Mouse (Mus musculus) spleen, postnatal 14 days (tissue): ENCODE results near the gene Comtd1.
A peak's percentile ranks its signal among the peaks of the same experiment; 100 is the strongest.

Experiments
- DNase-seq, 2 experiments: peaks; one replicate each; pipeline ENCODE4 v3.0.0; 2021 to 2022; ENCODE audit warnings: low spot score in 2 of 2

The Comtd1 gene

DNA sequence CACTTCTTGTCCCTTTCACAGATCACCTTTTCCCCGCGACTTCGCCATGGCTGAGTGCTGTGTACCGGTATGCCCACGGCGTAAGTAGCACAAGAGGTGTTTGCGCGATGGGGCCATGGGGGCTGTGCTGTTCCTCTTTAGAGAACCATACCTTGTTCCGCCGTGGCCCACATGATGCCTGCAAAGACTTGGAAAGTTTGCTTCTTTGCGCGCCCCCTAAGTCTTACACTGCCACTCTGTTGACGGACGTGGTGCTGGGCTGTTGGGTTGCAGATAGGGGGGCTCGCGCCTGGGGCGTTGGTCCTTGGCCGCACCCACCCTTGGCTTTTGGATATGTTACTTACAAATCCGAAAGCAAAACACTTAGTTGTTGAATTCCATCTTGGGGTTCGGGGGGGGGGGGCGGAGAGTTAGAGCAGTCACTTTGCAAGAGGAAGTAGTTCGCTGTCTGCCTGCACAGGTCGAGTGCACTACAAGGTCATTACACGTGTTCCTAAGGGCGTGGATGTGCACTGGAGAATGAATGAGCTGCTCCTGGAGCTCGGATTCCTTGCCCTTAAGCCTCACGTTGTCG, 16.9 kb downstream of the Comtd1 start:
- no peak for DNase-seq

DNA sequence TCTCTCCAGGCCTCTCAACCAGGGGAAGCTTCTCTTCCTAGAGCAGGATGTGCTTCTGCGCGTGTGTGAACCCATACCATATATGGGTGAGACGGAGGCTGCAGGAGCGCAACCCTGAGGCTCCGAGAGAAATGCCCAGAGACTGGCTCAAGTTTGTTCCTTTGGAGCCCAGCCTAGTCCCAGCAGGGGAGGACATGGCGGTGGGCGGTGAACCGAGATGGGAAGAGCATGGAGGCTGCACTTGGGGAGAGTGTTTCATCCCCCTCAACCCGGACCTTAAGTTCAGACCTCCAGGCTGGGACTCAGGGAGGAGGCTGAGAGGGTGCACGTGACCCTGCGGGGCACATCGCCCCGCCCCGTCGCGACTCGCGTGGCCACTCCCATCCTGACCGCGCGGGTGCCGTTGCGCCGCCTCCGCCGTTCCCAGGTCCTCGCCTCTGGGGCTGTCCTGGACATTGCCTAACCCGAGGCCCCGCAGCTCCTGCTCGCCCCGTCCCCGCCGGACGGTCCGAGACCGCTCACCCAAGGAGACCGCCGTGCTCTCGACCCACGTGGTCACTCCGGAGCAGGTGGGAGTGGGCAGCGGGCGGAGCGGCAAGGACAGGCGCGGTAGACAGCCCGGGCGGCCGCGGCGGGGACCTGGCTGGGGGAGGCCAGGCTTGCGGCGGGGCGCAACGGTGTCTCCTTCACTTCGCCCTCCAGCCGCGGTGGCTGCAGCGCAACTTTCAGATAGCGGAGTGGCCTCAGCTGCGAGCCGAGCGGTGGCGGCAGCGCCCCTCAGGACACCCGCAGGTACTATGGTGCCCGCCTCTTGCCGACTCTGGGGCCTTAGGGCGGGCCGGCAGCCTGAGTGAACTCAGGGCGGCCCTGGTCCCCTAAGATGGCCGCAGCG, 17.7 kb downstream of the Comtd1 start:
- DNase-seq: peak; percentile 95 to 96

DNA sequence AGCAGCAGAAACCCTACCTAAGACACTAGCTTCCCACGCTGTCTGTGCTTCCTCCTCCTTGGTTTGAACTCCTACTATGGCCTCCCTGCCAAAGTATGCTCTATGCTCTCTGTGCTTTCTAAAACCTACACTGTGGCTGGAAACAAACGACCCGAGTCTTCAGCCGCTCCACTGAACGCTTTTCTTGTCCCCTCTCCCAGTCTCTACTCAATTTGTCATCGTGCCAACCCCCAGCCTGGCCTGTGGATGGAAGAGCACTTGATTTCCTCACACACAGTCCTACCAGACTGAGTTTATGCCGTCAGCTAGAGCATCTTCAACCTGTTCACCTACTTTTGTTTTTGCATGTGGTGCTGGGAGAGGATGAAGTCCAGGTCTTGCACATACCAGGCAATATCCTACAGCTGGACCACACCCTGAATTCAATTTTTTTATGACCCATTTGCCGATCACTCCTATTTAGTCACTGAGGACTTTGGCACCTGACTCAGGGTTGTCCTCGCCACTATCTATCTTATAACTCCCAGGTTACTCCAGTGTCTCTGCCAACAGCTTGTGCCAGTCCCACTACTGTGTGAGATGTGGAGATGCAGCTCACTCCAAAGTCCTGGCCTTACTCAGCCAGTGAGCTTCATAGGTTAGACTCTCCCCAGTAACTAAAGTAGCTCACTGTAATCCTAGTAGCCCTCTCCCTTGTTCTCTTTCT, 22.8 kb downstream of the Comtd1 start:
- no peak for DNase-seq

DNA sequence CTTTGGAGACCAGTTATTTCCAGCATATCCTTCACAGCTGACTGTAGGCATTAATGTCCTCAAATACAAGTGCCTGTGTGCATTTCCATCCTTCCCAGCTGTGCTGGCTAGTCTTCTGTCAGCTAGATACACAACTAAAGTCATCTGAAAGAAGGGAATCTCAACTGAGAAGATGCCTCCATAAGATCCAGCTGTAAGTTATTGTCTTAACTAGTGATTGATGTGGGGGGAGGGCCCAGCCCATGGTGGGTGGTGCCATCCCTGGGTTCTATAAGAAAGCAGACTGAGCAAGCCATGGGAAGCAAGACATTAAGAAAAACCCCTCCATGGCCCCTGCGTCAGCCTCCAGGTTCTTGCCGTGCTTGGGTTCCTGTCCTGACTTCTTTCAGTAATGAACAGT, 23.8 kb downstream of the Comtd1 start, which contains the start of gene Vdac2:
Gene Vdac2, plus strand, starts transcription at position 301 of the 400 bp plus-strand sequence.
- DNase-seq: no peak

DNA sequence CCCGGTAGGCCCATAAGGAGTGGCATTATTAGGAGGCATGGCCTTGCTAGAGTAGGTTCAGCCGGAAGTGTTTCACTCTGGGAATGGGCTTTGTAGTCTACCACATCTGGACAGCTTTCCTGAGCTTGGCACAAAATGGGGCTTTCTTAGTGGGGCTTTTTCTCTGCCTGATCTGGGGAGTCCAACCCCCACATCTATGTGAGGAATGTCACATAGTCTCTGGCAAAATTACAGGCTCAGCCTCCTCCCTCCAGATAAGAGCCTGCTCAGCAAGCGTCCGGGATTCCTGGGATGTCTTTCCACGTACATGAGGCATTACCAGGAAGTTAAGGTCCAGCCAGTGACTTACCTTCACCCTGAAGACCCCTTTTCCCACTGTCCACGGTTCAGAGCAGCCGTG, 24.9 kb downstream of the Comtd1 start:
- DNase-seq: no peak

DNA sequence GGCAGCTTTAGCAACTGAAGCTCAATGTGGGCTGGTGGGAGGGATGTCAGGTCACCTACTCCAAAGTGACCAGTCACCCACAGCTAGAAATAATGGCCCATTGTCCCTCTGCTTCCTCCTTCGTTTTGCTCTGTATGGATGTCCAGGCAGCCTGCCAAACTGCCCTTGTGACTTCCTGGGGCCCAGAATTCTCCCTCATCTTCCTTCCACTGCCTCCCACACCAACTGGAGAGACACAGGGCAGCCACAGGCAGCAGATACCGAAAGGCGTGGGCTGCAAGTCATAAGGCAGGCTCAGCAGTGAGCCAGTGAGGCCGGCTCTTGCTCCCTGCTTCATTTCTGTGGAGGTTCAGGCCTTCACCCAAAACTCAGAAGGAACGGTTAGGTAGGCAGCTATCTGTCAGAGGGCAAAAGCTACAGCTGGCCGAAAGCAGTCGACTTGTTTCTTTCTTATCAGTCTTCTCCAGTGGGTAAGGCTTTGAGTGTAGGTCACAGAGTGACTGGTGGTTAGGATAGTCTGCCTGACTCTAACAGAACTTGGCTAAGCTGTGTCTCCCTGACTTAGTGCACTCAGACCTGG, 25.9 kb downstream of the Comtd1 start:
- peak; percentile 20 to 26 for DNase-seq

DNA sequence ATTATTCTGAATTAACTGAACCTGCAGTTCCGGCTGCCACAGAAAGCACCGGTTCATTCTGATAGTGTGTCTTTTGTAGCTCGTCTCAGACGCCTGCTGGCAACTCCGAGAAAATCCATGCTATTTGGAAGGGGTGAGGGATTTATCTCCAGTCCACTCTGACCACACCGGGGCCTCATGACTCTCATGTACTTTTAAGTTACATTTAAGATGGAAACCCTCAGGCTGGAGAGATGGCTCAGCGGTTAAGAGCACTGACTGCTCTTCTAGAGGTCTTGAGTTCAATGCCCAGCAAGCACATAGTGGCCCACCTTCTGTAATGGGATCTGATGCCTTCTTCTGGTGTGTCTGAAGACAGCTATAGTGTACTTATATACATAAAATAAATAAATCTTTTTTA, 26.5 kb downstream of the Comtd1 start:
- no peak for DNase-seq

DNA sequence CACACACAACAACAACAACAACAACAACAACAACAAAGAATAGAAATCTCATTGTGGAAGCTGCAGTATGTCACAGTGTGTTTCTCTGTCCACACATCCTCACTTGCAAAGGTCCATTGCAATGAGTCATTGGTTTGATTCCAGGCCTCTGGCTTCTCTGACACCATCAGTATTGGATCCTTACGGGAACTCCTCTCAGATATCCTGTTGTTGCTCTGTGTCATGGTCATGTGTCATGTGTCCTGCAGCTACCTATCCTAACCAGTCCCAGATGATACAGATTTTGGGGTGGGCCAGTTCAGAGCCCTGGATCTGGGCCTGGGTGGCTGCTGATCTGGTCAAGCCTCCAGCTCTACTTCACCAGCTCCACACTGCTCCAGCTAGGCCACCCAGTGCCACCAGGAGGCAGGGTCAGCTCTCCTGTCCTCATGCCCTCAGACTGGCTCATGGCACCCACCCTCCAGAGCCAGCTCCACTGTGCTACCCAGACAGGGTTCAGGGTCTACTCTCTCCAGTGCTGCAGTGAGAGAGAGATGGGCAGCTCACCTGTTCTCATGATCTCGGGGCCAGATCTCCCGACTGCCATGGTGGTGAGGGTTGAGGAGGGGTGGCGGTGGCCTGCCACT, 27.8 kb downstream of the Comtd1 start:
- DNase-seq: no peak

DNA sequence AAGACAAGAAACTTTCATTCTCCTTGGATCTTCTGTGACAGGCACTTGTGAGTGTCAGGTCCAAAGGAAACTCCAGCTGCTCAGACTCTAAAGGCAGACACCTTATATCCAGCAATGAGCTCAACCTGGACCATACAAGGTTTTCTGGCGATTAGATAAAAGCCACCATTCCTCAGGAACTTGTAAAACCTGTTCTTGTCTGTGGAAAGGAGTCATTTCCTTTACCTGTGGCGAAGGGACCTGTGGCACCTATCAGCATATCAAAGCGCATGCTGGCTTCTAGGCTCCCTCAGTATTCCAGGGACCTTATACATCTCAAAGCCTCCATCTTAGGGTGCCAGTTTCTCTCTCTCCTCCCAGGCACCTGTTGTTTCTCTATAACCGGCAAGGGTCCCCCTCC, 31.3 kb downstream of the Comtd1 start:
- DNase-seq: no peak

DNA sequence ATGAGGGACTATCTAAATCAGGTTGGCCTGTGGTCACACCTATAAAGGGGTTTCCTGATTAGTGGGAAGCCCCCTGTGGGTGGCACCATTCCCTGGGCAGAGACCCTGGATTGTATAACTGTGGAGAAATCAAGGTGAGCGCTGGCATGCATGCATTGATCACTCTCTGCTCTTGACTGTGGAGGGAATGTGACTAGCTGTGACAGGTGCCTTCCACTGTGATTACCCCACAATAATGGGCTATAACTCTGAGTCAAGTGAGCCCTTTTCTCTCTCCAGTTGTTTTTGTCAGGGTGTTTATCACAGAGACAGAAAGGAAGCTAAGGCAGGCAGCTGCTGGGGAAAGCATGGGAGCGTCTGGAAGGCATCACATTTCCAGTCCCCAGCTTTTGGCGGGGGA, 32.5 kb downstream of the Comtd1 start:
- no peak for DNase-seq

DNA sequence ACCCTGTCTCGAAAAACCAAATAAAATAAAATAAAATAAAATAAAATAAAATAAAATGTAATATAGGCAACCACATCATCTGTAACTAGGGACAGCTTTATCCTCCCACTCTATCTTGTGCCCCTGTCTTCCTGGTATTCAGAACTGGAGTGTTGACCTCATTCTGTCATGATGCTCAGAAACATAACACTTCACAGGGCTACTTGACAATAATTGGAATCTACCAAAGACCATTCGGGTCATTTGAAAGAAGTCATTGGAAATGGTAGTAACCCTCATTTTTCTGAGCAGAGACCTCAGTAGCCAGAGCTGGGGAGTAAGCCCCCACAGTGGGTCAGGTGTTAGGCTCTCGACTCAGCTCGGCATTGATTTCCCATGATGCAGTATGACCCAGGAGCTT, 34.2 kb downstream of the Comtd1 start:
- no peak for DNase-seq

DNA sequence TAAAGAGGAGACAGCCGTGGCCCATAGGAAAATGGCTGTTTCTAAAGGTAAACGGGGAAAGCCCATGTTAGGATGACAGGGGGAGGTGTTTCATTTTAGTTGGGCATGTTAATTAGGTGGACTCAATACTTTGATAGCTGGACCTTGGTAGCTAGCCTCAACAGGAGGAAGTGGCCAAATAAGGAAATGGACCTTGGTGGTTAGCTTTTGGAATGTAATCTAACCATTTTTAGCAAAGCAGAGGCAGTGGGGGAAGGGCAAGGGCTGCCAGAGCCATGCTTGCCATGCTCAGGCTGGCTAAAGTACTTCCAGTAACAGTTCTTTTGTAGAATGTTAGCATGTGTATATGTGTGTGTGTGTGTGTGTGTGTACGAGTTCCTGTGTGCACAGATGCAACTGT, 34.9 kb downstream of the Comtd1 start:
- DNase-seq: no peak

DNA sequence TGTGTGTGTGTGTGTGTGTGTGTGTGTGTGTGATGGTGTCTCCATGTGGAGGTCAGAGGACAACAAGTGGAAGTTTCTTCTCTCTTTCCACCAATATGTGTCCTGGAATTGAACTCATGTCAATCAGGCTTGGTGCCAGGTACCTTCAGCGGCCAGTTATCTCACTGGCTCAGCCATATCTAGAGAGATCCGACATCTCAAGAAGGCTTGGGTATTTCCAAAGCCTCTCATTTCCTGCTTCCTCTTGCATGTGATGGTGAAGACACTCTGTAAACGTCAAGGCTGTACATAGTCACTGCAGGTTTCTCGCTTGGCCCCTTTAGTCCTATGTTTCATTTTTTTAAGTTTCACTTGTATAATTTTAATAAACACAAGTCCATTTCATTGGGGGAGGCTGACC, 35.6 kb downstream of the Comtd1 start:
- no peak for DNase-seq

DNA sequence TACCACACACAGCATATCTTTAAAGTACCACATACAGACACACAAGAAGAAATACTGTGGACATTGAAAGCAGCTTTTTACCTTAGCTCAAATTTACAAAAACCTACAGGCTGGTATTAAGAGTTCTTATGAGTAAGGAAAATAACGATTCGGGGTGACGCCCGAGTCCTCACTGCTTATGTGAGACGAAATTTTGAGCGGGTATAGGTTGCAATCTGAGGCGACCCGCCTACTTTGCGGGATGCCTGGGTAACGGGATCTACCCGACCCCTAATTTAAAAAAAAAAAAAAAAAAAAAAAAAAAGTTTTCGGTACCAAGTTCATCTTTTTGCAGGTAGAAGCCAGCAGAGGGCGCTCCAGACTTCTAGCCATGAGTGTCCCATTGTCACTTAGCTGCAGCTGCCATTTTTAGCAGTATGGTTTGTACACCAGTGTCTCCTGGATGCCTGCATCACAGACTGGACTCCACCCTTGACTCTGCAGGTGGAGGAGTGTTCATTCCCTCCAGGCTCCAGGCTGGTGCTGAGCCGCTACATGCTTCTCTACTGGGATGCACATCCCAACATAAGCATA, 36.1 kb downstream of the Comtd1 start:
- DNase-seq: peak; percentile 59 to 76

DNA sequence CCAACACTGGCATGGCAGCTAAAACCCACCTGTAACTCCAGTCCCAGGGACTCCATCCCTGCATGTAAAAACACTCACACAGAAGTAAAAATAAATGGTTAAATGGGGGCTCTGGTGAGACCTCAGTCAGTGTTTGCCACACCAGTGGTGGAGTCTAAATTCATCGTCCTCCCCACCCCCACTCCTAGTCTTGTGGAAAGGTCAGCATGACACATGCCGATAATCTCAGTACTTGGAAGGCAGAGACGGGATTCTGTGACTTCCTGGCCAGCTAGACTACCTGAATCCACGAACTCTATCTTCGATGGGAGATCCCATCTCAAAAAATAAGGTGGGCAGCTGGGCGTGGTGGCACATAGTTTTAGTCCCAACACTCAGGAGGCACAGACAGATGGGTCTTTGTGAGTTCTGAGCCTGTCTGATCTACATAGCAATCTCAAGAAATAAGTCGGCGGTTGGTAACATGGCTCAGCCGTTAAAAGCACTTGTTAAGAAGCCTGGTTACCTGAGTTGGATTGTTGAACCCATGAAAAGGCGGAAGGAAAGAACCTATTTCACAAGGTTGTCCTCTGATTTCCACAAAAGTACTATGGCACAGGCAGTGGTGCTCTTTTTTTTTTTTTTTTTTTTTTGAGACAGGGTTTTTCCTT, 36.9 kb downstream of the Comtd1 start:
- DNase-seq: no peak

DNA sequence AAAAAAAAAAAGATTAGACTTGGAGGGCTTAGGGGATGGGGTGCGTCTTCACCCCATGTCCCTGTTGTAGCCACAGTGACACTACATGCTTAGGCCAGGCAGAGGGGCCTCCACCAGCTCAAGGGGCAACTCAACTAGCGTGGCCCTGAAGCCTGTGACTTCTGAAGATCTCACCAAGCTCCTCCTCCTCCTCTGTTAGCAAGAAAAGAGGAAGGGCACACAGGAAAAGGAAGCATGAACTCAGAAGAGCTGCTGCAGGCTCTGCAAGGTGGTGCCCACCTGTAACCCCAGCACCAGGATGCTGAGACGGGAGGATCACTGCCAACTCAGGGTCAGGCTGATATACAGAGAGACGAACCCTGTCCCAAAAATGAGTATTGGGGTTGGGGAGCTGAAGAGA, 37.5 kb downstream of the Comtd1 start:
- DNase-seq: no peak

DNA sequence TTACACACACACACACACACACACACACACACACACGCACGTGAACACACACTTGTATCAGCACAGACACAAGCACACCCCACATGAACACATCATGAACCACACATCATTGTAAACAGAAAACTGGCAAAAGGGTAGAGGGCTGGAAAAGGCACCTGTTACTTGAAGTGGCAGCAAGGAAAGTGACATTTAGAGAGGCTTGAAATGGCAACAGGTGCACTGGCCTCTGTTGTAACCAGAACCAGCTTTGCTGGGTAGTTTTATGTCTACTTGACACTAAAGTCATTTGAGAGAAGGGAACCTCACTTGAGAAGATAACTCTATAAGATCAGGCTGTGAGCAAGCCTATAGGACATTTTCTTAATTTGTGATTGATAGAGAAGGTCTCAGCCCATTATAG, 39.4 kb downstream of the Comtd1 start:
- no peak for DNase-seq

DNA sequence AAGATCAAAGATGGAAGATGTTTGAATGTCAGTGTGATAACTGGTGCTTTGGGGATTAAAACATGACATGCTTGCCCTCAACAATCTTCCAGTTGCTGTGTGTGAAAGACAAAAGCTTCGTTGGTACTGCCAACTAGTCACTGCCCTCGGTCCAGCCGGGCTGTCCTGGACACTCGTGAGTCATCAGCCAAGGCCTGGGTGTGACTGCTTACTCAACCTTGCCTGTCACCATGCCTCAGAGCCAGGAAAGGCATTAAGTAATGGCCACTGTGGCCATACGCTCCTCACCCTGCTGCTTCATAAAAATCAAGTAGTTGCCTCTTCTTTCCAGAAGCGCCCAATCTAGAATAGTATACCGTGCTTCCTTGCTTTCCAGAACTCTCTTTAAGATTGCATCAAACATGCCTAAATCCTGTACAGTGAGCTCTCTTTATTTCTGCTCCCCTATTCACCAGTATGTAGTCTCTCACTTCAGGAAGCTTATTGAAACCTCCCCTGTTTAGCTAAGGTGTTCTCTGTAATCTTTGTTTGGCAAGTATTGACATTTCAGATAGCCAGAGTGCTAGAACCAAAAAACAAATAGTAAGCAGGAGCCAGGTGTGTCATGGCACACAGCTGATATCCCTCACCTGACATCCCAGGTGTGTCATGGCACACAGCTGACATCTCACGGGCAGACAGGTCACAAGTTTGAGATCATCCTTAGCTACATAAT, 40.4 kb downstream of the Comtd1 start:
- DNase-seq: no peak

DNA sequence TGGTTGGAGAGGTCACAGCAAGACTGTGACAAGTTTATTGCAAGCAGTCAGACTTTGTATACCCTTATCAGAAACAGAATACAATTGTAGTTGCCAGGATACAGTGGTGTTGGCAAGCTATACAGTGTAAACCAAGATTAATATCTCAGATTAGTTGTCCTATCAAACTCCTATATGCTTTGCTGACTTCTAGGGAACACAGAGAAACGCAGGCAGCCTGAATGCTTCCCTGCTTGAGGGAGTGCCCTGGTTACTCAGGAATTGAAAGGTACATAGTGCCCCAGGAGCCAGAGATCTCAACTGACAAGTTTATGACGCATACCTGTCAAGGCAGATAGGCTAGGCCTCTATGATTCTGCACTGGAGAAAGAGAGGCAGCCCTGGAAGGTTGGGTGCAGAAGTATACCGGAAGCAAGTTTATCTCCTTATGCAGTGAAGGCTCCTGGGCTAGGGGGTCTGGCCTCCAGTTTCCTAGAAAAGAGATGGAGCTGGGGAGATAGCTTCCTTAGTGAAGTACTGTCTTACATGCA, 42.1 kb downstream of the Comtd1 start:
- DNase-seq: no peak

DNA sequence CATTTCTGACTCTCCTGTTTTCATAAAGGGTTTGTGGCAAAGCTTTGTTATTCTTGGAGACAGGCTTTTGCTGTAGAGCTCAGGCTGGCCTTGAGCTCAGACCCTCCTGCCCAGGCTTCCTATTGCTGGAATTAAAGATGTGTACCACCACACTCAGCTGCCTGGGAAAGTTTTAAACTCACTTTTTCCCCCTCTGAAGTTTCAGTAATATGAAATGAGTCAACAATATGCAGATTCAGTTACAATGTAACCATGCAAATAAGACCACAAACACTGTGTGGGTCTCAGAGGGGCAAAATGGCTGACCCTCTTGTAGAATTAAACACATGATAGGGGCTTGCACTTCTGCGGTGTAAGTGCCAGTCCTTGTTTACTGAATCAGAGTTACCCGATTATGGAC, 42.6 kb downstream of the Comtd1 start:
- DNase-seq: no peak
